Mouse (Mus musculus) thymus, adult 2 months (tissue): ENCODE measurements around the gene Gm45716. TPM values are rescaled to one million over a fixed set of nuclear protein-coding genes. Genes with fewer than 3 reads are reported as not detected.
"Not testable (repeated sequence)": the region's sequence is repeated elsewhere in the genome, so short reads cannot be mapped to it uniquely, and the experiment has no call there.

ENCODE experiments used
- DNase-seq: peaks from one replicate; pipeline ENCODE4 v3.0.0; 2021
- H3K27ac ChIP-seq: fragments of 200-500 bp; 2 replicates; pipeline ENCODE4 v1.5.1; 2012; ENCODE audit warnings: low read length, control low read depth; ENCODE audit not compliant: control insufficient read depth, insufficient read depth
- H3K27me3 ChIP-seq: fragments of 200-500 bp; 2 replicates; pipeline ENCODE4 v1.6.1; 2012; ENCODE audit warnings: mild to moderate bottlenecking, low read length, moderate library complexity, mixed read lengths; ENCODE audit not compliant: control insufficient read depth, insufficient read depth
- H3K36me3 ChIP-seq: fragments of 200-500 bp; 2 replicates; pipeline ENCODE4 v1.6.1; 2012; ENCODE audit warnings: mild to moderate bottlenecking, low read length, moderate library complexity; ENCODE audit not compliant: control insufficient read depth, insufficient read depth
- H3K4me1 ChIP-seq: fragments of 200-500 bp; replicated peaks from 2 replicates; pipeline ENCODE4 v1.6.1; 2012; ENCODE audit warnings: low read length; ENCODE audit not compliant: control insufficient read depth, insufficient read depth
- H3K4me3 ChIP-seq: fragments of 200-500 bp; 2 replicates; pipeline ENCODE4 v1.5.1; 2012; ENCODE audit warnings: mild to moderate bottlenecking, low read length, control low read depth, moderate library complexity; ENCODE audit not compliant: control insufficient read depth, insufficient read depth
- CTCF ChIP-seq: fragments of 200-500 bp; IDR thresholded peaks from 2 replicates; pipeline ENCODE4 v1.5.1; 2012; ENCODE audit warnings: mild to moderate bottlenecking, control low read depth, low read length, moderate library complexity, borderline replicate concordance; ENCODE audit not compliant: control insufficient read depth, poor library complexity, insufficient read depth; ENCODE audit errors: extremely low read depth
- POLR2A ChIP-seq: fragments of 200-500 bp; IDR thresholded peaks from 2 replicates; pipeline ENCODE4 v1.6.1; 2012; ENCODE audit warnings: mild to moderate bottlenecking, low read length, control low read depth, moderate library complexity; ENCODE audit not compliant: control insufficient read depth, poor library complexity, insufficient read depth; ENCODE audit errors: extremely low read depth
- WGBS: fragments of 180-500 bp; shearing (Covaris S2); methylation state at CpG from one replicate; pipeline ENCODE4 v1.1.7; 2018; 5-methylcytosine and 5-hydroxymethylcytosine counted together
- polyA plus RNA-seq: library from polyadenylated mRNA; depleted of rRNA; stranded (reverse); fragments of >200 nt; gene quantifications from 2 replicates; pipeline ENCODE4 v1.2.3, GENCODE M21; 2012

Gene Gm45716
- polyA plus RNA-seq, 1 experiment, result 2.1 TPM

- no peaks in the 10 kb centered on the region for H3K4me1 ChIP-seq
- no peak overlapping the region for H3K4me3 ChIP-seq
- no peak for TF ChIP-seq CTCF
- TF ChIP-seq POLR2A, result no peak
- peaks cover 34% of the 10 kb centered on the region for H3K36me3 ChIP-seq
- H3K27ac ChIP-seq, result no peak overlapping the region
- H3K27me3 ChIP-seq, result no peaks in the 10 kb centered on the region
- 97% methylated on average over 7 of the region's 7 CpGs for WGBS
- no peak for DNase-seq
Measured at GRCm38 (mm10) chr11:90275663-90276062, 88.2 kb downstream of the Gm45716 start.

- no peak for TF ChIP-seq CTCF
- no peak for TF ChIP-seq POLR2A
- WGBS, result 97% methylated on average over 8 of the region's 8 CpGs
Measured at GRCm38 (mm10) chr11:90276150-90276549, 88.7 kb downstream of the Gm45716 start.

GRCm38 (mm10) chr11:90276561-90276960, 89.1 kb downstream of the Gm45716 start:
- Histone ChIP-seq H3K4me3 (no peak overlapping the region), H3K27ac (no peak overlapping the region), H3K27me3 (no peaks in the 10 kb centered on the region), H3K36me3 (peaks cover 34% of the 10 kb centered on the region), H3K4me1 (no peaks in the 10 kb centered on the region)
- WGBS, result 98% methylated on average over 12 of the region's 12 CpGs
- TF ChIP-seq CTCF (no peak), POLR2A (no peak)
- DNase-seq, result no peak

More at GRCm38 (mm10) chr11:90276150-90276549, 88.7 kb downstream of the Gm45716 start:
- DNase-seq, result no peak
- Histone ChIP-seq H3K4me3 (no peak overlapping the region), H3K36me3 (peaks cover 34% of the 10 kb centered on the region), H3K4me1 (no peaks in the 10 kb centered on the region), H3K27me3 (no peaks in the 10 kb centered on the region), H3K27ac (no peak overlapping the region)

GRCm38 (mm10) chr11:90280069-90280468, 92.6 kb downstream of the Gm45716 start:
- Histone ChIP-seq H3K36me3 (peaks cover 12% of the 10 kb centered on the region), H3K4me3 (no peak overlapping the region), H3K27me3 (no peaks in the 10 kb centered on the region), H3K27ac (no peak overlapping the region), H3K4me1 (no peaks in the 10 kb centered on the region)
- no peak for DNase-seq
- WGBS, result 95% methylated on average over 5 of the region's 5 CpGs
- TF ChIP-seq CTCF, result no peak
- TF ChIP-seq POLR2A, result no peak

- H3K27ac ChIP-seq, H3K27me3 ChIP-seq, H3K36me3 ChIP-seq, H3K4me3 ChIP-seq, H3K4me1 ChIP-seq, DNase-seq: not testable (repeated sequence)
- 94% methylated on average over 2 of the region's 2 CpGs for WGBS
Measured at GRCm38 (mm10) chr11:90281943-90282342, 94.5 kb downstream of the Gm45716 start.

- Histone ChIP-seq H3K4me3 (no peak overlapping the region), H3K27ac (no peak overlapping the region), H3K4me1 (no peaks in the 10 kb centered on the region), H3K27me3 (no peaks in the 10 kb centered on the region), H3K36me3 (no peaks in the 10 kb centered on the region)
- DNase-seq, result no peak
- TF ChIP-seq POLR2A (no peak), CTCF (no peak)
- 12% methylated on average over 4 of the region's 4 CpGs for WGBS
Measured at GRCm38 (mm10) chr11:90283159-90283558, 95.7 kb downstream of the Gm45716 start.

- H3K36me3 ChIP-seq, result no peaks in the 10 kb centered on the region
Measured at GRCm38 (mm10) chr11:90283601-90284000, 96.1 kb downstream of the Gm45716 start.

More at GRCm38 (mm10) chr11:90283601-90284000, 96.1 kb downstream of the Gm45716 start:
- Histone ChIP-seq H3K4me1 (no peaks in the 10 kb centered on the region), H3K27ac (no peak overlapping the region), H3K4me3 (no peak overlapping the region), H3K27me3 (no peaks in the 10 kb centered on the region)
- WGBS, result 94% methylated on average over 6 of the region's 6 CpGs
- no peak for DNase-seq
- no peak for TF ChIP-seq CTCF
- TF ChIP-seq POLR2A, result no peak
